Mouse (Mus musculus) neutrophil, adult 5-6 weeks (primary cell): Measurements from ENCODE around the gene Ccnc. TPM values are rescaled to one million over a fixed set of nuclear protein-coding genes. Genes with fewer than 3 reads are reported as not detected.
A peak's percentile ranks its signal among the peaks of the same experiment; 100 is the strongest.

Source experiments
- ATAC-seq: fragments of 151-379, 151-347 bp; 2 replicates; pipeline ENCODE4 v1.8.0; 2017; ENCODE audit warnings: mild to moderate bottlenecking, moderate TSS enrichment; ENCODE audit not compliant: insufficient number of reproducible peaks, poor library complexity, low FRiP score, severe bottlenecking; ENCODE audit errors: extremely low read depth
- total RNA-seq: library from RNA; stranded (forward); fragments of 200-1000 nt; gene quantifications from 2 replicates; pipeline ENCODE4 v1.2.3, GENCODE M21; 2017

Gene Ccnc
- total RNA-seq = 29.3 and 32.6 TPM in 2 replicates

GRCm38 (mm10) chr4:21727615-21728165 is at the start of gene Ccnc:
Gene Ccnc, plus strand, starts transcription at chr4:21727701.
- peak; percentile 98 for ATAC-seq

GRCm38 (mm10) chr4:21678101-21678974 is 49.2 kb upstream of the Ccnc start:
- no peak for ATAC-seq

GRCm38 (mm10) chr4:21678975-21679623 is 48.4 kb upstream of the Ccnc start:
- ATAC-seq = no peak

- ATAC-seq = no peak
These were observed 47.6 kb upstream of the Ccnc start for GRCm38 (mm10) chr4:21679624-21680480.

GRCm38 (mm10) chr4:21680971-21681370 is 46.5 kb upstream of the Ccnc start:
- no peak for ATAC-seq

GRCm38 (mm10) chr4:21682421-21683150 is 44.9 kb upstream of the Ccnc start:
- no peak for ATAC-seq

- ATAC-seq = no peak
These were observed 43.0 kb upstream of the Ccnc start for GRCm38 (mm10) chr4:21684341-21684970.

- ATAC-seq = no peak
These were observed 41.9 kb upstream of the Ccnc start, which contains the start of gene Prdm13 for GRCm38 (mm10) chr4:21685595-21686091. Gene Prdm13, minus strand, starts transcription at chr4:21685963.

- ATAC-seq = no peak
These were observed 41.1 kb upstream of the Ccnc start for GRCm38 (mm10) chr4:21686416-21686815.

- ATAC-seq = no peak
These were observed 40.6 kb upstream of the Ccnc start for GRCm38 (mm10) chr4:21686934-21687333.

- ATAC-seq = no peak
These were observed 39.5 kb upstream of the Ccnc start for GRCm38 (mm10) chr4:21687783-21688702.

GRCm38 (mm10) chr4:21688703-21689200 is 38.7 kb upstream of the Ccnc start:
- no peak for ATAC-seq

- no peak for ATAC-seq
These were observed 38.0 kb upstream of the Ccnc start for GRCm38 (mm10) chr4:21689492-21689941.

GRCm38 (mm10) chr4:21690221-21690620 is 37.3 kb upstream of the Ccnc start:
- ATAC-seq = no peak

GRCm38 (mm10) chr4:21695638-21696254 is 31.8 kb upstream of the Ccnc start:
- peak; percentile 74; the same call in 1 of the 2 replicates for ATAC-seq

- ATAC-seq = no peak
These were observed 22.5 kb upstream of the Ccnc start for GRCm38 (mm10) chr4:21705046-21705445.
